Mouse (Mus musculus) limb, embryonic 12.5 days (tissue): ENCODE results near the gene Kdm2b. TPM values are rescaled to one million over a fixed set of nuclear protein-coding genes. Genes with fewer than 3 reads are reported as not detected.

ENCODE experiments used
- ATAC-seq: fragments of 200-750 bp; cut with Nextera tagmentation; 2 replicates; pipeline ENCODE4 v1.8.0; 2017; ENCODE audit warnings: low read depth, moderate TSS enrichment; ENCODE audit not compliant: insufficient number of reproducible peaks, insufficient read depth, low FRiP score, low TSS enrichment
- H3K27ac ChIP-seq: fragments of 300-500 bp; sonication (generic); 2 replicates; pipeline ENCODE4 v1.5.1; 2016; ENCODE audit warnings: mild to moderate bottlenecking, moderate library complexity
- H3K27me3 ChIP-seq: fragments of 300-500 bp; sonication (generic); 2 replicates; pipeline ENCODE4 v1.6.1; 2016; ENCODE audit warnings: mild to moderate bottlenecking, moderate library complexity
- H3K36me3 ChIP-seq: fragments of 300-500 bp; sonication (generic); 2 replicates; pipeline ENCODE4 v1.6.1; 2016; ENCODE audit warnings: mild to moderate bottlenecking, moderate library complexity
- H3K4me1 ChIP-seq: fragments of 300-500 bp; sonication (generic); replicated peaks from 2 replicates; pipeline ENCODE4 v1.6.1; 2016
- H3K4me2 ChIP-seq: fragments of 300-500 bp; sonication (generic); 2 replicates; pipeline ENCODE4 v1.6.1; 2016; ENCODE audit warnings: mild to moderate bottlenecking, moderate library complexity
- H3K4me3 ChIP-seq: fragments of 300-500 bp; sonication (generic); replicated peaks from 2 replicates; pipeline ENCODE4 v1.5.1; 2016; ENCODE audit warnings: mild to moderate bottlenecking
- H3K9ac ChIP-seq: fragments of 300-500 bp; sonication (generic); replicated peaks from 2 replicates; pipeline ENCODE4 v1.6.1; 2016; ENCODE audit warnings: mild to moderate bottlenecking, moderate library complexity
- H3K9me3 ChIP-seq: fragments of 300-500 bp; sonication (generic); 2 replicates; pipeline ENCODE4 v1.6.1; 2016; ENCODE audit warnings: mild to moderate bottlenecking, moderate library complexity
- WGBS: fragments of 180-500 bp; shearing (Covaris S2); methylation state at CpG from one replicate; pipeline ENCODE4 v1.1.7; 2016; 5-methylcytosine and 5-hydroxymethylcytosine counted together
- polyA plus RNA-seq: library from polyadenylated mRNA; unstranded; fragments of >200 nt; fragmentation: Nextera tagmentation; extraction: Ambion mirVana; gene quantifications from 2 replicates; pipeline ENCODE4 v1.2.1, GENCODE M21; 2016

The Kdm2b gene
- polyA plus RNA-seq, 1 experiment from 2014 or later: 85.5 TPM

GRCm38 (mm10) chr5:123024965-123025573 is 35.4 kb upstream of the Kdm2b start:
- H3K4me1 ChIP-seq: peaks cover 21% of the 10 kb centered on the region
- no peak overlapping the region for H3K4me2 ChIP-seq
- H3K4me3 ChIP-seq: no peak overlapping the region
- 66% methylated on average over 9 of the region's 9 CpGs for WGBS
- peaks cover 11% of the 10 kb centered on the region; the same call in 1 of the 2 replicates for H3K36me3 ChIP-seq
- H3K9ac ChIP-seq: no peak overlapping the region; the same call in 1 of the 2 replicates
- no peaks in the 10 kb centered on the region for H3K27me3 ChIP-seq
- no peak overlapping the region for H3K27ac ChIP-seq
- H3K9me3 ChIP-seq: no peaks in the 10 kb centered on the region
- ATAC-seq: no peak

GRCm38 (mm10) chr5:123024312-123024711 is 34.7 kb upstream of the Kdm2b start:
- WGBS: 92% methylated on average over 6 of the region's 6 CpGs

DNA sequence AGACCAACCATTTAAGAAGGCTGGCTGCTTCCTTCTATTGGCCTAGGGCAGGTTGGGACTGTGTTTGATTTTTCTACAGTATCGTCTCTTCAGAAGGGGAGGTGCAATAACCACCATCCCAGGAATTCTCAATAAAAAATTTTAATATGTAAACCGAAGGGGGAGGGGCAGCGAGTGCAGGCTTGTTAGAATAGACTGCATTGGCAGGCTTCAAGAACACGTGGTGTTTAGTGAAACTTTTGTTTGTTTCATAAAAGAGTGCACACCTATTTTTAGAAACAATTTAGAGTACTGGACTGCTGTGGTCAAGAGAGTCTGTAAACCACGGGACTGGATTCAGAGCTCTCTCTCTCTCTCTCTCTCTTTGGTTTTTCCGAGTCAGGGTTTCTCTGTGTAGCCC is 33.4 kb upstream of the Kdm2b start:
- H3K36me3 ChIP-seq: no peaks in the 10 kb centered on the region
- ATAC-seq: no peak
- no peak overlapping the region for H3K4me2 ChIP-seq
- H3K9me3 ChIP-seq: no peaks in the 10 kb centered on the region
- no peak overlapping the region for H3K4me3 ChIP-seq
- H3K27me3 ChIP-seq: no peaks in the 10 kb centered on the region
- peaks cover 40% of the 10 kb centered on the region for H3K4me1 ChIP-seq
- no peak overlapping the region for H3K9ac ChIP-seq
- H3K27ac ChIP-seq: no peak overlapping the region
- WGBS: 70% methylated on average over 6 of the region's 6 CpGs

More at GRCm38 (mm10) chr5:123024312-123024711, 34.7 kb upstream of the Kdm2b start:
- H3K4me2 ChIP-seq: no peak overlapping the region
- H3K9me3 ChIP-seq: no peaks in the 10 kb centered on the region
- H3K4me1 ChIP-seq: peaks cover 29% of the 10 kb centered on the region
- no peaks in the 10 kb centered on the region for H3K27me3 ChIP-seq
- H3K4me3 ChIP-seq: no peak overlapping the region
- H3K36me3 ChIP-seq: peaks cover 4% of the 10 kb centered on the region; the same call in 1 of the 2 replicates
- no peak overlapping the region for H3K27ac ChIP-seq
- ATAC-seq: no peak
- H3K9ac ChIP-seq: no peak overlapping the region

GRCm38 (mm10) chr5:123021438-123021837 is 31.8 kb upstream of the Kdm2b start:
- Histone ChIP-seq H3K36me3 (no peaks in the 10 kb centered on the region), H3K9me3 (no peaks in the 10 kb centered on the region), H3K4me2 (no peak overlapping the region), H3K27me3 (no peaks in the 10 kb centered on the region), H3K4me3 (no peak overlapping the region), H3K9ac (no peak overlapping the region), H3K27ac (no peak overlapping the region), H3K4me1 (peaks cover 35% of the 10 kb centered on the region)
- WGBS: 83% methylated on average over 7 of the region's 7 CpGs
- ATAC-seq: no peak

DNA sequence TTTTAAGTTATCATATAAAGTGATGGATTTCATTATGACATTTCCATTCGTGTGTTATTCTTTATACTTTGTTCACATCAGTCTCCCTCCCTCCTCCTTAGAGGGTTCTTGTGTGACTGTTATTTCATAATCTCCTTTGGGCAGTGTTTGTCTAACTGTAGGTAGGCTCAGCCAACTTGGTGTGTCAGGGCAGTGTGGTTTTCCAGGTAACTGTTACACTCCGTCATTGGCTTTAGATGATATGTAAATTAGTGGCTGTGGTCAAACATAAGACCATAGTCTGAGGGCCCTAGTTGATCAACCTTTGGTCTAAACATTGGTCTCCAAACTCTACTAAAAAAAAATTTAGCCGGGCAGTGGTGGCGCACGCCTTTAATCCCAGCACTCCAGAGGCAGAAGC is 30.8 kb upstream of the Kdm2b start:
- WGBS: 95% methylated on average over 5 of the region's 5 CpGs

GRCm38 (mm10) chr5:123019336-123020016 is 29.9 kb upstream of the Kdm2b start:
- H3K4me1 ChIP-seq: peaks cover 38% of the 10 kb centered on the region
- ATAC-seq: no peak
- peak overlapping the region; percentile 15; the same call in 1 of the 2 replicates for H3K4me2 ChIP-seq
- H3K36me3 ChIP-seq: no peaks in the 10 kb centered on the region
- H3K27me3 ChIP-seq: no peaks in the 10 kb centered on the region
- WGBS: 54% methylated on average over 10 of the region's 10 CpGs
- H3K9me3 ChIP-seq: no peaks in the 10 kb centered on the region
- peak overlapping the region; percentile 66 for H3K27ac ChIP-seq
- no peak overlapping the region for H3K4me3 ChIP-seq
- no peak overlapping the region; the same call in 1 of the 2 replicates for H3K9ac ChIP-seq

More for the DNA sequence above, 30.8 kb upstream of the Kdm2b start:
- no peak overlapping the region for H3K4me2 ChIP-seq
- peaks cover 41% of the 10 kb centered on the region for H3K4me1 ChIP-seq
- no peak overlapping the region for H3K9ac ChIP-seq
- no peak for ATAC-seq
- H3K27ac ChIP-seq: no peak overlapping the region
- H3K27me3 ChIP-seq: no peaks in the 10 kb centered on the region
- H3K9me3 ChIP-seq: no peaks in the 10 kb centered on the region
- no peaks in the 10 kb centered on the region for H3K36me3 ChIP-seq
- H3K4me3 ChIP-seq: no peak overlapping the region

- H3K4me2 ChIP-seq: no peak overlapping the region
- H3K9ac ChIP-seq: no peak overlapping the region
- no peak overlapping the region for H3K4me3 ChIP-seq
- ATAC-seq: no peak
- H3K9me3 ChIP-seq: no peaks in the 10 kb centered on the region
- no peak overlapping the region for H3K27ac ChIP-seq
- no peaks in the 10 kb centered on the region for H3K36me3 ChIP-seq
- WGBS: 80% methylated on average over 4 of the region's 4 CpGs
- H3K27me3 ChIP-seq: no peaks in the 10 kb centered on the region
- H3K4me1 ChIP-seq: peaks cover 34% of the 10 kb centered on the region
Observed at GRCm38 (mm10) chr5:123017504-123017903, 27.9 kb upstream of the Kdm2b start.

GRCm38 (mm10) chr5:123015915-123016314 is 26.3 kb upstream of the Kdm2b start:
- H3K9ac ChIP-seq: peak overlapping the region; percentile 83
- H3K4me1 ChIP-seq: peaks cover 34% of the 10 kb centered on the region
- 22% methylated on average over 8 of the region's 8 CpGs for WGBS
- no peaks in the 10 kb centered on the region for H3K27me3 ChIP-seq
- no peaks in the 10 kb centered on the region for H3K9me3 ChIP-seq
- peak overlapping the region; percentile 83 for H3K4me2 ChIP-seq
- H3K4me3 ChIP-seq: peak overlapping the region; percentile 74
- peak overlapping the region; percentile 96; the same call in 1 of the 2 replicates for H3K27ac ChIP-seq
- no peak for ATAC-seq
- H3K36me3 ChIP-seq: no peaks in the 10 kb centered on the region

- H3K4me1 ChIP-seq: peaks cover 34% of the 10 kb centered on the region
- H3K4me2 ChIP-seq: peak within 1 kb of the TSS; percentile 83
- peak within 1 kb of the TSS; percentile 74 for H3K4me3 ChIP-seq
- peak within 1 kb of the TSS; percentile 96 for H3K27ac ChIP-seq
- H3K27me3 ChIP-seq: no peaks in the 10 kb centered on the region
- H3K9ac ChIP-seq: peak within 1 kb of the TSS; percentile 83
- peak; percentile 90 for ATAC-seq
- H3K9me3 ChIP-seq: no peaks in the 10 kb centered on the region
- under 1% methylated on average over 104 of the region's 106 CpGs for WGBS
- no peaks in the 10 kb centered on the region for H3K36me3 ChIP-seq
Observed at GRCm38 (mm10) chr5:123014753-123015701, 25.4 kb upstream of the Kdm2b start, which contains the start of gene Orai1. Gene Orai1, plus strand, starts transcription at chr5:123015074.

GRCm38 (mm10) chr5:123013599-123014315 is 24.1 kb upstream of the Kdm2b start:
- no peak overlapping the region for H3K9ac ChIP-seq
- H3K4me3 ChIP-seq: no peak overlapping the region
- 0 out of 2 replicates have a peak, but pooled peaks have one; percentile 34 for ATAC-seq
- H3K9me3 ChIP-seq: no peaks in the 10 kb centered on the region
- 51% methylated on average over 9 of the region's 9 CpGs for WGBS
- 0 out of 2 replicates have a peak overlapping the region, but pooled peaks have one; percentile 12 for H3K27ac ChIP-seq
- peaks cover 27% of the 10 kb centered on the region for H3K4me1 ChIP-seq
- no peaks in the 10 kb centered on the region for H3K27me3 ChIP-seq
- no peaks in the 10 kb centered on the region for H3K36me3 ChIP-seq
- no peak overlapping the region for H3K4me2 ChIP-seq
